ENCODE assay signal across 8 mouse cellular contexts in genomic region chr11:57962382-57963285, GRCm38 (mm10). TPM values are rescaled to one million over a fixed set of nuclear protein-coding genes. Genes with fewer than 3 reads are reported as not detected.
A peak's percentile ranks its signal among the peaks of the same experiment; 100 is the strongest.
DNase-seq lines count a peak whose midpoint lies in the region; ATAC-seq and TF ChIP-seq lines count a peak whose summit lies in the region.

No protein-coding gene starts in this region.

- no peaks in the 10 kb centered on the region for H3K27me3 ChIP-seq in embryonic facial prominence, embryonic 12.5 days
- H3K27me3 ChIP-seq in limb, embryonic 11.5 days (ENCODE audit: control insufficient read depth, insufficient read depth, low read length) = no peaks in the 10 kb centered on the region
- no peaks in the 10 kb centered on the region for H3K27me3 ChIP-seq in midbrain, embryonic 13.5 days
- H3K27me3 ChIP-seq in small intestine, adult 2 months (ENCODE audit: control insufficient read depth, insufficient read depth, low read length) = no peaks in the 10 kb centered on the region

- no peak for TF ChIP-seq CTCF in small intestine, adult 2 months (IDR thresholded peaks at IDR 0.05; ENCODE audit: extremely low read depth, insufficient read length, insufficient replicate concordance, low read depth, low read length)

- H3K9me3 ChIP-seq in embryonic facial prominence, embryonic 12.5 days = no peaks in the 10 kb centered on the region
- H3K9me3 ChIP-seq in limb, embryonic 11.5 days (ENCODE audit: control insufficient read depth, low read length) = no peaks in the 10 kb centered on the region
- no peaks in the 10 kb centered on the region for H3K9me3 ChIP-seq in midbrain, embryonic 13.5 days

- H3K4me3 ChIP-seq in embryonic facial prominence, embryonic 12.5 days = peak overlapping the region; percentile 48
- peak overlapping the region; percentile 44 for H3K4me3 ChIP-seq in limb, embryonic 11.5 days (ENCODE audit: low read depth, low read length)
- peak overlapping the region; percentile 54 for H3K4me3 ChIP-seq in midbrain, embryonic 13.5 days (replicated peaks)
- H3K4me3 ChIP-seq in small intestine, adult 2 months (ENCODE audit: low read depth, low read length) = peak overlapping the region; percentile 72

- WGBS in embryonic facial prominence, embryonic 12.5 days = under 1% methylated on average over 40 of the region's 40 CpGs
- WGBS in limb, embryonic 11.5 days = under 1% methylated on average over 40 of the region's 40 CpGs
- WGBS in midbrain, embryonic 13.5 days = under 1% methylated on average over 40 of the region's 40 CpGs
- WGBS in small intestine, adult 2 months = 1% methylated on average over 40 of the region's 40 CpGs

- H3K4me2 ChIP-seq in embryonic facial prominence, embryonic 12.5 days (replicated peaks) = peak overlapping the region; percentile 76
- peak overlapping the region; percentile 49 for H3K4me2 ChIP-seq in limb, embryonic 11.5 days (ENCODE audit: low read depth, severe bottlenecking)
- H3K4me2 ChIP-seq in midbrain, embryonic 13.5 days (replicated peaks) = peak overlapping the region; percentile 77

- peak; percentile 94 for DNase-seq in 3T3-L1 (ENCODE audit: low read depth, low spot score)
- peak; percentile 87 to 91 for DNase-seq in adrenal gland, postnatal 36 days
- peak; percentile 88 to 89 for DNase-seq in heart, adult 18-20 months
- peak; percentile 87 for DNase-seq in kidney, adult 18-20 months
- DNase-seq in limb, embryonic 11.5 days (ENCODE audit: low spot score) = peak; percentile 89

- peak; percentile 42; the same call in 1 of the 2 replicates for TF ChIP-seq POLR2A in small intestine, adult 2 months (IDR thresholded peaks at IDR 0.05; ENCODE audit: low read depth, low read length)

- H3K9ac ChIP-seq in embryonic facial prominence, embryonic 12.5 days = peak overlapping the region; percentile 73
- peak overlapping the region; percentile 67 for H3K9ac ChIP-seq in limb, embryonic 11.5 days (ENCODE audit: low read length)
- peak overlapping the region; percentile 85 for H3K9ac ChIP-seq in midbrain, embryonic 13.5 days (replicated peaks)

- peak; percentile 95 for ATAC-seq in embryonic facial prominence, embryonic 12.5 days (ENCODE audit: insufficient number of reproducible peaks, insufficient read depth, low FRiP score, low TSS enrichment)
- ATAC-seq in limb, embryonic 11.5 days (ENCODE audit: insufficient number of reproducible peaks, low FRiP score, low TSS enrichment, low read depth) = peak; percentile 91
- ATAC-seq in midbrain, embryonic 13.5 days = peak; percentile 97

- H3K4me1 ChIP-seq in embryonic facial prominence, embryonic 12.5 days = no peaks in the 10 kb centered on the region
- H3K4me1 ChIP-seq in limb, embryonic 11.5 days (ENCODE audit: control insufficient read depth, insufficient read depth, low read length) = no peaks in the 10 kb centered on the region; the same call in 1 of the 2 replicates
- H3K4me1 ChIP-seq in midbrain, embryonic 13.5 days (replicated peaks) = peaks cover 6% of the 10 kb centered on the region
- H3K4me1 ChIP-seq in small intestine, adult 2 months (ENCODE audit: control insufficient read depth, insufficient read depth, insufficient read length, low read length) = peaks cover 5% of the 10 kb centered on the region; the same call in 1 of the 2 replicates

- no peaks in the 10 kb centered on the region for H3K36me3 ChIP-seq in embryonic facial prominence, embryonic 12.5 days
- H3K36me3 ChIP-seq in limb, embryonic 11.5 days (ENCODE audit: control insufficient read depth, insufficient read depth, low read length) = no peaks in the 10 kb centered on the region
- no peaks in the 10 kb centered on the region for H3K36me3 ChIP-seq in midbrain, embryonic 13.5 days
- H3K36me3 ChIP-seq in small intestine, adult 2 months (ENCODE audit: control insufficient read depth, insufficient read depth, low read length) = no peaks in the 10 kb centered on the region

- H3K27ac ChIP-seq in embryonic facial prominence, embryonic 12.5 days = peak overlapping the region; percentile 76
- no peak overlapping the region; the same call in 1 of the 2 replicates for H3K27ac ChIP-seq in limb, embryonic 11.5 days (replicated peaks; ENCODE audit: low read depth, low read length)
- H3K27ac ChIP-seq in midbrain, embryonic 13.5 days = peak overlapping the region; percentile 90
- H3K27ac ChIP-seq in small intestine, adult 2 months (ENCODE audit: insufficient read depth, low read depth, low read length) = peak overlapping the region; percentile 89

RNA-seq across cellular contexts. Expression of gene Larp1, which starts 46.2 kb away (rescaled TPM):
- total RNA-seq in adrenal gland, postnatal 36 days (2021) = 100 to 1,000 TPM; 102 to 112 TPM
- polyA plus RNA-seq in embryonic facial prominence, embryonic 12.5 days (2016; fragmentation: Nextera tagmentation; extraction: Ambion mirVana) = 17.5 and 23.7 TPM in 2 replicates
- 10 to 100 TPM; 57.8 to 59.9 TPM for total RNA-seq in heart, adult 18-20 months (2021)
- 18.9 and 22.2 TPM in 2 replicates for polyA plus RNA-seq in limb, embryonic 11.5 days (2014; fragmentation: Nextera tagmentation; extraction: Ambion mirVana)
- polyA plus RNA-seq in midbrain, embryonic 13.5 days (2015; fragmentation: Nextera tagmentation; extraction: Ambion mirVana) = 15.8 TPM in 2 replicates
- 16.9 and 25.9 TPM in 2 replicates for polyA plus RNA-seq in small intestine, adult 2 months (2012; rRNA removed)
